Mouse (Mus musculus): Measurements from ENCODE around the gene Socs7. TPM values are rescaled to one million over a fixed set of nuclear protein-coding genes. Genes with fewer than 3 reads are reported as not detected.
"Not testable (repeated sequence)": the region's sequence is repeated elsewhere in the genome, so short reads cannot be mapped to it uniquely, and the experiment has no call there.

Socs7 gene
- polyA plus RNA-seq (2012; ENCODE audit: insufficient read depth, insufficient read length, missing spikeins) = 9.2 and 10.3 TPM in 2 replicates

DNA sequence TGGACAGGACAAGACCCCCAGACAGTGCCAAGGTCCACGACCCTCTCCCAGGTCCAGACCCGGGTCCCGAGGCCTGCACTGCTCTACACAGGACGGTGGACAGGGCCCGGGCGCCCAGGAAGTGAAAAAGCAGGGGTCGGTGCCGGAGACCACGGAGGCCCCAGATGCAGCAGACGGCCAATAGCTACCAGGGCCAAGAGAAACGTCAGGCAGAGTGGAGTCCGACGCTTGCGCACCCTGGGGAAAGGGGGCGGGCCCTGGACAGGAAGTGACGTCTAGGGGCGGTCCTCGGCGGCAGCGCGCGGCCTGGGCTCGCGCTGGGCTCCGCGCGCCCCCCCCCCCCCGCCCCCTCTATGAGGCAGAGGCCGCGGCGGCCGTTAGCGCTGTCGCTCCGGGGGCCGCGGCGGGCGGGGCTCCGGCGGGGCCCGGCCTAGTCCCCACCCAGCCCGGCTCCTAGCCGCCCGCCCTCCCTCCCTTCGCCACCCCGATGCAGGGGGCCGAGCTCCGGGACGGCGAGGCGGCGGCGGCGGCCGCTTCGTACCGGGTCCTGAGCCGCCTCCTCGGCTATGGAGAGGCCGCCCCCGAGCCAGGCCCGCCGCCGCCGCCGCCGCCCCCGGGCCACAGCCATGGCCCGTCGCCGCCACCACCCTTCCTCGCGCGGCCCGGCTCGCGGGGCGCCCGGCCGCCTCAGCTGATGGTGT lies at the start of gene Socs7:
TSS of gene Socs7 (plus strand) at position 604 of the 701 bp plus-strand sequence.
- Histone ChIP-seq H3K4me3 (ENCODE audit: insufficient read depth, low read length) (peak within 1 kb of the TSS; percentile 94), H3K27ac (ENCODE audit: insufficient read depth, low read depth, low read length) (peak within 1 kb of the TSS; percentile 40), H3K4me1 (ENCODE audit: control insufficient read depth, insufficient read depth, low read length) (peaks cover 13% of the 10 kb centered on the region)
- TF ChIP-seq POLR2A (IDR thresholded peaks at IDR 0.05; ENCODE audit: borderline replicate concordance, low read depth, low read length) (no peak; the same call in 1 of the 2 replicates), CTCF (IDR thresholded peaks at IDR 0.05; ENCODE audit: low read depth, low read length) (no peak)

DNA sequence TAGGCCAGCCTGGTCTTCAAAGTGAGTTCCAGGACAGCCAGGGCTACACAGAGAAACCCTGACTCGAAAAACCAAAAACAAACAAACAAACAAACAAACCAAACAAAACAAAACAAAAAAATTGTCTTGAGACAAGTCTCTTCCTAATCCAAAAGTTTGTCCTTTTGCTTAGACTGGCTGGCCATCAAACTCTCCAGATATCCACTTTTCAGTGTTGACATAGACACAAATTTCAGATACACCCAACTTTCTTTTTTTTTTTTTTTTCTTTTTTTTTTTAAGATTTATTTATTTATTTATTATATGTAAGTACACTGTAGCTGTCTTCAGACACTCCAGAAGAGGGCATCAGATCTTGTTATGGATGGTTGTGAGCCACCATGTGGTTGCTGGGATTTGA lies 49.5 kb upstream of the Socs7 start:
- H3K27ac ChIP-seq (ENCODE audit: insufficient read depth, low read depth, low read length); H3K4me3 ChIP-seq (ENCODE audit: insufficient read depth, low read length): not testable (repeated sequence)
- peaks cover 21% of the 10 kb centered on the region for H3K4me1 ChIP-seq (ENCODE audit: control insufficient read depth, insufficient read depth, low read length)

DNA sequence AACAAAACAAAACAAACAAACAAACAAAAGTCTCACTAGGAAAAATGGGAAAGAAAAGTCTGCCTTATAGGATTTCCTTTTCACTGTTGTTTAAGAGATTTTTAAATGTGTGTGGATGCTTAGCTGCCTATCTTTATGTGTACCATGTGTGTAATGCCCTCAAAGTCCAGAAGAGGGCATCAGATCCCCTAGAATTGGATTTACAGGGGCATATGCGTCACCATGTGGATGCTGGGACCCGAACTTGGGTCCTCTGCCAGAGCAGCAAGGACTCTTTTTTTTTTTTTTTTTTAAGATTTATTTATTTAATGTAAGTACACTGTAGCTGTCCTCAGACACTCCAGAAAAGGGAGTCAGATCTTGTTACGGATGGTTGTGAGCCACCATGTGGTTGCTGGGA lies 48.2 kb upstream of the Socs7 start:
- Histone ChIP-seq H3K4me1 (ENCODE audit: control insufficient read depth, insufficient read depth, low read length) (peaks cover 19% of the 10 kb centered on the region), H3K27ac (ENCODE audit: insufficient read depth, low read depth, low read length) (no peak overlapping the region), H3K4me3 (ENCODE audit: insufficient read depth, low read length) (no peak overlapping the region)
- no peak for TF ChIP-seq CTCF (IDR thresholded peaks at IDR 0.05; ENCODE audit: low read depth, low read length)
- no peak for TF ChIP-seq POLR2A (IDR thresholded peaks at IDR 0.05; ENCODE audit: borderline replicate concordance, low read depth, low read length)

- Histone ChIP-seq H3K27ac (ENCODE audit: insufficient read depth, low read depth, low read length) (peak overlapping the region; percentile 76), H3K4me1 (ENCODE audit: control insufficient read depth, insufficient read depth, low read length) (peaks cover 19% of the 10 kb centered on the region), H3K4me3 (ENCODE audit: insufficient read depth, low read length) (peak overlapping the region; percentile 20; the same call in 1 of the 2 replicates)
- TF ChIP-seq POLR2A (IDR thresholded peaks at IDR 0.05; ENCODE audit: borderline replicate concordance, low read depth, low read length) = no peak
- TF ChIP-seq CTCF (IDR thresholded peaks at IDR 0.05; ENCODE audit: low read depth, low read length) = no peak
These were observed 47.4 kb upstream of the Socs7 start for GRCm38 (mm10) chr11:97314751-97315503.

DNA sequence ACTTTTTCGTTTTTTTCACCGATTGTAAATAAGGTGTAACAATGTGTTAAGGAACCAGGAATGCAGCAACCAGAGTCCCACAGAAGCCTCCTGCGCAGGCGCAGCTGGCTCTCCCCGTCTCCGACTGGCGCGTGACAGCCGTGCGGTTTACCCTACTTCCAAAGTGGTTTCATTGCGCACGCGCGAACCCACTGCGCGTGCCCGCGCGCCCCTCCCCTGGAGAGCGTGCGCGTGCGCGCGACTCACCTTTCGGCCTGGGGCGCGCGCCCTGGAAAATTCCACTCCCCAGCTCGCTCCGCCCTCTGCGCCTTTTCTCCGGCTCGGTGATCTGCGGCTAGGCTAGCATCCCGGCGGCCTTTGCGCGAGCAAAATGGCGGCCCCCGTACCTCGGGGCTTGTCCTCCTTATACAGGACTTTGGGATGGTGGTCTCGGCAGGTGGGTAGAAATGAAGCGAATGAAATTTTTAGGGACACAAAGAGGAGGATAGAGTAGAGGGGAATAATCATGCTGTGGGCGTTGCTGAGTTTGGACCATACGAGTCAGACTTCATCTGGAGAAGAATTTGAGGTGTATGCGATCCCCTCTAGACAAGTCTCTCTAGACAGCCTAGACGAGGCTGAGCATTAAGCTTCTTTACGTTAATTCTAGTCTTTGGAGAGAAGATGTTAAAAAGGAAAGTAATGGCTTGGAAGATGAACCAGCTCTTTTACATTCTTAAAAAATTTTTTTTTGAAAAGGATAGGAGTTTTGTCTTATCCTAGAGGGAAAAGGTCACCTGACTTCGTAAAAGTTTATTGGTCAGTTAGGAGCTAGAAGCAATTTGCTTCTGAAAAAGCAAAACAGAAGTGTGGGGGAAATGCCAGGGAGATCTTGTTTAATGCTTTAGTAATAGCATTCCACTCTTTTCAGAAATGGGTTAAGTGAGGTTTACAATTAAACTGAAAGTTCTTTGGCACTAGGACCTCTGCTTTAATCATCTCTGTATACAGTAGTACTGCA lies 46.5 kb upstream of the Socs7 start, which contains the start of gene Mrpl45:
TSS of gene Mrpl45 (plus strand) at position 213 of the 1,000 bp plus-strand sequence.
- Histone ChIP-seq H3K4me1 (ENCODE audit: control insufficient read depth, insufficient read depth, low read length) (peaks cover 16% of the 10 kb centered on the region), H3K27ac (ENCODE audit: insufficient read depth, low read depth, low read length) (peak within 1 kb of the TSS; percentile 76), H3K4me3 (ENCODE audit: insufficient read depth, low read length) (peak within 1 kb of the TSS; percentile 81)
- no peak for TF ChIP-seq POLR2A (IDR thresholded peaks at IDR 0.05; ENCODE audit: borderline replicate concordance, low read depth, low read length)
- TF ChIP-seq CTCF (IDR thresholded peaks at IDR 0.05; ENCODE audit: low read depth, low read length) = no peak

DNA sequence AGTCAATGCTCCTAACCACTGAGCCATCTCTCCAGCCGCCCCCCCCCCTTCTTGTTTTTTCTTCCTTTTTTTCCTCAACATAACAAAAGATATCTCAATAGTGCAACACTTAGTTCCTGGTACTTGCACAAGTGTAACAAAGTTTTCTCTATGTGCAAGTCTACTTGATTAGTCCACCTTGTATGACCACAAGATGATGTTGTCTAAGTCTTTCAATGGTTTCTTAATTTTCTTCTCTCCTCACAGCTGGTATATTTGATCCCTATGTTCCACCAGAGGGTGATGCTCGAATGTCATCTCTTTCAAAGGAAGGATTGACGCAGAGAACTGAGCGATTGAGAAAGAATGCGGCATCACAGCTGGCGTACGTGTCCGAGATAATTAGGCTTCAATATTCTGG lies 41.2 kb upstream of the Socs7 start:
- H3K4me1 ChIP-seq (ENCODE audit: control insufficient read depth, insufficient read depth, low read length) = peaks cover 10% of the 10 kb centered on the region
- no peak overlapping the region for H3K4me3 ChIP-seq (ENCODE audit: insufficient read depth, low read length)
- no peak for TF ChIP-seq POLR2A (IDR thresholded peaks at IDR 0.05; ENCODE audit: borderline replicate concordance, low read depth, low read length)
- TF ChIP-seq CTCF (IDR thresholded peaks at IDR 0.05; ENCODE audit: low read depth, low read length) = no peak
- no peak overlapping the region for H3K27ac ChIP-seq (ENCODE audit: insufficient read depth, low read depth, low read length)

GRCm38 (mm10) chr11:97321894-97322600 lies 40.3 kb upstream of the Socs7 start:
- H3K27ac ChIP-seq (ENCODE audit: insufficient read depth, low read depth, low read length); H3K4me1 ChIP-seq (ENCODE audit: control insufficient read depth, insufficient read depth, low read length); H3K4me3 ChIP-seq (ENCODE audit: insufficient read depth, low read length): not testable (repeated sequence)

DNA sequence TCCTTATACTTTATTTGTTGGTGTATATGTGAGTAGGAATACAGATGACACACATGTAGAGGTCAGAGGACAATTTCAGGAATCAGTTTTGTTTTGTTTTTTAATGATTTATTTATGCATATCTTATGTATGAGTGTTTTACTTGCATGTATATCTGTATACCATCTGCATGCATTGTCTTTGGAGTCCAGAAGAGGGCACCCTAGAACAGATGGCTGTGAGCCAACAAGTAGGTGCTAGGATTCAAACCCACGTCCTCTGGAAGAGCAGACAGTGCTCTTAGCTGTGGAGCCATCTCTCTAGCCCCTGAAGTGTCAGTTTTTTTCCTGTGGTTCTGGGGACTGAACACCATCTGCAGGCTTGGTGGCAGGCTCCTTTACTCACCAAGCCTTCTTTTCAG lies 37.1 kb upstream of the Socs7 start:
- Histone ChIP-seq H3K27ac (ENCODE audit: insufficient read depth, low read depth, low read length) (no peak overlapping the region), H3K4me3 (ENCODE audit: insufficient read depth, low read length) (no peak overlapping the region), H3K4me1 (ENCODE audit: control insufficient read depth, insufficient read depth, low read length) (peaks cover 4% of the 10 kb centered on the region)
- TF ChIP-seq POLR2A (IDR thresholded peaks at IDR 0.05; ENCODE audit: borderline replicate concordance, low read depth, low read length) = no peak
- no peak for TF ChIP-seq CTCF (IDR thresholded peaks at IDR 0.05; ENCODE audit: low read depth, low read length)

DNA sequence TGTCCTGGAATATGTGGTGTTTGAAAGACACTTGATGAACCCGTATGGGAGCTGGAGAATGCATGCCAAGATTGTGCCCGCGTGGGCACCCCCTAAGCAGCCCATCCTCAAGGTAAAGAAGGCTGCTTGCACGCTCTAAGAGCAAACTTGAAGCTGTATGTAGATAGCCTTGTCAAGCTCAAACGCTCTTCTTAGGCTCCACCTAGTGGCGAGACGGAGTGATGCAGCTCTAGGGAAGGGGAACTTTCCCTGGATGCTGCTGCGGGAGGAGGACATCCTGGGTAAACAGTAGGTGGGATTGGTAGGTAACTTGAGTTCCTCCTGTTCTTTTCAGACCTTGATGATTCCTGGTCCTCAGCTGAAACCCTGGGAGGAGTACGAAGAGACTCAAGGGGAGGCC lies 34.2 kb upstream of the Socs7 start:
- Histone ChIP-seq H3K4me1 (ENCODE audit: control insufficient read depth, insufficient read depth, low read length) (no peaks in the 10 kb centered on the region), H3K4me3 (ENCODE audit: insufficient read depth, low read length) (no peak overlapping the region), H3K27ac (ENCODE audit: insufficient read depth, low read depth, low read length) (no peak overlapping the region)
- TF ChIP-seq CTCF (IDR thresholded peaks at IDR 0.05; ENCODE audit: low read depth, low read length) = peak; percentile 50
- no peak for TF ChIP-seq POLR2A (IDR thresholded peaks at IDR 0.05; ENCODE audit: borderline replicate concordance, low read depth, low read length)
